Mouse (Mus musculus) bone marrow, adult 2 months (tissue): ENCODE measurements around the gene Mrgprd. TPM values are rescaled to one million over a fixed set of nuclear protein-coding genes. Genes with fewer than 3 reads are reported as not detected.

ENCODE experiments used
- H3K27ac ChIP-seq: fragments of 200-500 bp; 2 replicates; pipeline ENCODE4 v1.5.1; 2012; ENCODE audit warnings: low read depth, mild to moderate bottlenecking, control low read depth, inconsistent platforms, low read length; ENCODE audit not compliant: control insufficient read depth, poor library complexity, insufficient read depth
- H3K4me1 ChIP-seq: fragments of 200-500 bp; 2 replicates; pipeline ENCODE4 v1.6.1; 2011; ENCODE audit warnings: low read length; ENCODE audit not compliant: control insufficient read depth, insufficient read depth
- H3K4me3 ChIP-seq: fragments of 200-500 bp; replicated peaks from 2 replicates; pipeline ENCODE3; 2011; ENCODE audit warnings: mild to moderate bottlenecking, low read depth, low read length, control low read depth; ENCODE audit not compliant: control insufficient read depth
- CTCF ChIP-seq: fragments of 200-500 bp; IDR thresholded peaks from 2 replicates; pipeline ENCODE4 v1.5.1; 2011; ENCODE audit warnings: low read length, control low read depth; ENCODE audit not compliant: control insufficient read depth, insufficient read depth
- POLR2A ChIP-seq: fragments of 200-500 bp; IDR thresholded peaks from 2 replicates; pipeline ENCODE4 v1.6.1; 2011; ENCODE audit warnings: low read depth, mild to moderate bottlenecking, control low read depth, low read length, borderline replicate concordance; ENCODE audit not compliant: control insufficient read depth
- WGBS: fragments of 180-500 bp; shearing (Covaris S2); methylation state at CpG from one replicate; pipeline ENCODE4 v1.1.7; 2018; 5-methylcytosine and 5-hydroxymethylcytosine counted together
- polyA plus RNA-seq: library from polyadenylated mRNA; stranded (reverse); fragments of >200 nt; gene quantifications from 2 replicates; pipeline ENCODE4 v1.2.4, GENCODE M21; 2011; ENCODE audit warnings: low replicate concordance; ENCODE audit not compliant: missing spikeins, insufficient read depth, insufficient read length

The Mrgprd gene
- polyA plus RNA-seq, 1 experiment, result not detected

- peaks cover 9% of the 10 kb centered on the region for H3K4me1 ChIP-seq
- no peak overlapping the region for H3K4me3 ChIP-seq
- no peak for TF ChIP-seq POLR2A
- no peak for TF ChIP-seq CTCF
- H3K27ac ChIP-seq, result no peak overlapping the region
- 53% methylated on average over 3 of the region's 3 CpGs for WGBS
Measured at GRCm38 (mm10) chr7:145284293-145284692, 30.3 kb upstream of the Mrgprd start.

GRCm38 (mm10) chr7:145285476-145285875 is 29.2 kb upstream of the Mrgprd start:
- peaks cover 9% of the 10 kb centered on the region for H3K4me1 ChIP-seq
- WGBS, result 78% methylated on average over 4 of the region's 4 CpGs
- no peak for TF ChIP-seq CTCF
- no peak for TF ChIP-seq POLR2A
- no peak overlapping the region for H3K4me3 ChIP-seq
- H3K27ac ChIP-seq, result no peak overlapping the region

- no peak overlapping the region for H3K27ac ChIP-seq
- no peak overlapping the region for H3K4me3 ChIP-seq
- 54% methylated on average over 6 of the region's 6 CpGs for WGBS
- H3K4me1 ChIP-seq, result peaks cover 6% of the 10 kb centered on the region
- TF ChIP-seq POLR2A, result no peak
- no peak for TF ChIP-seq CTCF
Measured at GRCm38 (mm10) chr7:145287410-145287809, 27.2 kb upstream of the Mrgprd start.

GRCm38 (mm10) chr7:145289302-145289701 is 25.3 kb upstream of the Mrgprd start:
- no peak overlapping the region for H3K27ac ChIP-seq
- no peaks in the 10 kb centered on the region for H3K4me1 ChIP-seq
- no peak overlapping the region for H3K4me3 ChIP-seq
- WGBS, result 51% methylated on average over 5 of the region's 5 CpGs
- TF ChIP-seq CTCF (no peak; the same call in 1 of the 2 replicates), POLR2A (no peak)

GRCm38 (mm10) chr7:145291847-145292246 is 22.8 kb upstream of the Mrgprd start:
- TF ChIP-seq CTCF, result no peak
- TF ChIP-seq POLR2A, result no peak
- 95% methylated on average over 2 of the region's 2 CpGs for WGBS
- Histone ChIP-seq H3K4me1 (no peaks in the 10 kb centered on the region), H3K4me3 (no peak overlapping the region), H3K27ac (no peak overlapping the region)

GRCm38 (mm10) chr7:145292726-145293125 is 21.9 kb upstream of the Mrgprd start:
- no peak overlapping the region for H3K27ac ChIP-seq
- 85% methylated on average over 2 of the region's 2 CpGs for WGBS
- no peak for TF ChIP-seq CTCF
- no peak for TF ChIP-seq POLR2A

GRCm38 (mm10) chr7:145293859-145294258 is 20.8 kb upstream of the Mrgprd start:
- Histone ChIP-seq H3K4me3 (no peak overlapping the region), H3K4me1 (no peaks in the 10 kb centered on the region), H3K27ac (no peak overlapping the region)
- no peak for TF ChIP-seq POLR2A
- TF ChIP-seq CTCF, result peak; percentile 18; the same call in 1 of the 2 replicates
- 40% methylated on average over 6 of the region's 6 CpGs for WGBS

More at GRCm38 (mm10) chr7:145292726-145293125, 21.9 kb upstream of the Mrgprd start:
- no peak overlapping the region for H3K4me3 ChIP-seq
- no peaks in the 10 kb centered on the region for H3K4me1 ChIP-seq

- Histone ChIP-seq H3K4me3 (no peak overlapping the region), H3K27ac (no peak overlapping the region), H3K4me1 (no peaks in the 10 kb centered on the region)
- WGBS, result 64% methylated on average over 3 of the region's 3 CpGs
- TF ChIP-seq CTCF (no peak), POLR2A (no peak)
Measured at GRCm38 (mm10) chr7:145298666-145299490, 15.8 kb upstream of the Mrgprd start.
